Mouse (Mus musculus): ENCODE results near the gene Ms4a6c.
"Not testable (repeated sequence)": the region's sequence is repeated elsewhere in the genome, so short reads cannot be mapped to it uniquely, and the experiment has no call there.

Gene Ms4a6c

DNA sequence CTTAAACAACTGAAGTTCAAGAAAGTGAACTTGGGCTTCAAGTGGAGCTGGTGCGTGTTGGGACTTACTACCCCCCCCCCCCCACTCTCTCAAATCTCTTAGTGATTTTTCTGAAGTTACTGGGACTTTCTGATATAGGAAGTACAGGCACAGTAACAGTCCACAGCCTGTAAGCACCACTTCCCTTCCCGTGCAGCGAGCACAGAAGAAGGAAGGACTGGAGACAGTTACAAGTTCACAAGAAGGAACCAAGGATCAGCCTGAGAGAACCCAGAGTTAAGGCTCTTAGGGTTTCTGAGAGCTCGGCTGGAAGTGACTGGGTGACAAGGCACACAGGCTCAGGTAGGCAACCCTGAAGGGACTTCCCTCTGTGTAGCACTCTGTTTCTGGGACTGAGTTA lies at the start of gene Ms4a6c:
TSS of gene Ms4a6c (plus strand) at position 152 of the 400 bp plus-strand sequence.
- DNase-seq (ENCODE audit: inconsistent ontology term), result not testable (repeated sequence)

DNA sequence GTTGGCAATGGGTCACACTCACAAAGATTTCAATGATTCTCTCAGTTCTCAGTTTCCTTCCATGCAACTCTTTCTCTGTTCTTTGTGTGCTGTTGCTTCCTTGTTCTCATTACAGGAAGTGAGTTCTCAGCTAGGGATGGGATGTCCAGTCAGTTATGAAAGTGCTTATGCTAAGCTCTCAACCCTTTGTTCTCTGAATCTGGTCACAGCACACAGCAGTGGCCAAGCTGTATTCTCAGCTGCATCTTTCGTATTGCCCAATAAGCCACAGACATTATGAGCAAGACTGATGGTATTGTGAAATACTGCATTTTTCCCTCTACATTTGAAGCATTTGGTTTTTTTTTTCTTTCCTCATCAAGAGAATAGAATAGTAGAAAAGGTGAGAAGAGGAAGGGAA lies 38.0 kb upstream of the Ms4a6c start:
- peak; percentile 1 for DNase-seq (ENCODE audit: inconsistent ontology term)

DNA sequence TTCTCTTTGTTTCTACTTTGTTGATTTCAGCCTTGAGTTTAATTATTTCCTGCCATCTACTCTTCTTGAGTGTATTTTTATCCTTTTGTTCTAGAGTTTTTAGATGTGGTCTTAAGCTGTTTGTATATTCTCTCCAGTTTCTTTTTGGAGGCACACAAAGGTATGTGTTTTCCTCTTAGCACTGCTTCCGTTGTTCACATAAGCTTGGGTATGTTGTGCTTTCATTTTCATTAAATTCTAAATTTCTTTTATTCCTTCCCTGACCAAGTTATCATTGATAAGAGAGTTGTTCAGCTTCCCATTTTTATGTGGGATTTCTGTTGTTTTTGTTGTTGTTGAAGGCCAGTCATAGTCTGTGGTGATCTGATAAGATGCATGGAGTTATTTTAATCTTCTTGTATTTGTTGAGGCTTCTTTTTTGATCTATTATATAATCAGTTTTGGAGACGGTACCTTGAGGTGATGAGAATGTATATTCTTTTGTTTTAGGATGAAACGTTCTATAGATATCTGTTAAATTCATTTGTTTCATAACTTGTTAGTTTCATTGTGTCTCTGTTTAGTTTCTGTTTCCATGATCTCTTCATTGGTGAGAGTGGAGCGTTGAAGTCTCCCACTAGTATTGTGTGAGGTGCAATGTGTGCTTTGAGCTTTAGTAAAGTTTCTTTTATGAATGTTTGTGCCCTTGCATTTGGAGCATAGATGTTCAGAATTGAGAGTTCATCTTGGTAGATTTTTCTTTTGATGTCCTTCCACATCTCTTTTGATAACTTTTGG lies 33.9 kb upstream of the Ms4a6c start:
- DNase-seq (ENCODE audit: inconsistent ontology term), result no peak

DNA sequence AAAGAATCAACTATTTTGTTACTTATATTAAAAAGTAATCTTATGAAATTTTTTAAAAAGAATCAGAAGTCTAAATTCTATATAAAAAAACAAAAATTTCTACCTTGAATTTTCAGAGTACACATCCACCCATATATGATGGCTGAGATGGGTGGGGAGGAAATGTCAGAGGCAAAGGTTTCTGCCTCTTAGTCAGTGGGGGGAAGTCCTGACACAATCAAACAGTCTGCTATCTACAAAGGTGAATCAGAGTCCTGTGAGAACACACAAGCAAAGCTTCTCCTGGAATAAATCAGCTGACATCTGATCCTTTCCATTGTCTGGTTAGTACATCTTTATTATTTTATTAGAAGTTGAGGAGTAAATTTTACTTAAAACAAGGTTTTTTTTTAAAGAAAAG lies 25.8 kb upstream of the Ms4a6c start, which contains the start of gene Ms4a4b:
TSS of gene Ms4a4b (plus strand) at position 216 of the 400 bp plus-strand sequence.
- no peak for DNase-seq (ENCODE audit: inconsistent ontology term)

DNA sequence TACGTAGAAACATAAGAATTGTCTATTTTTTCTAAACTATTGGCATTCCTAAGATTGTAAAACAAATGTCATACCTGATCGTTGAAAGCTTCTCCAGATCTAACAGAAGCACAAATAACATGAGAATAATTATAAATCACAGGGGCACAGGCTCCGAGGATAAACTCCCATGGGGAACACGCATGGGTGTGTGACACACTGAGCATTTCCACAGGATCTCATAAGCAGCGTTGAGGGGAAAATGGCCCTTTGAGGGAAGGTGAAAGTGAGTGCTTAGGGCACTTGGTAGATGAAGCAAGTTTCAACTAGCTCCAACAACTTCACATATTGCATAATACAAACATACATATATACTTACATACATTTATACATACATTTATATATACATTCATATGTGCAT lies 25.2 kb upstream of the Ms4a6c start:
- no peak for DNase-seq (ENCODE audit: inconsistent ontology term)

DNA sequence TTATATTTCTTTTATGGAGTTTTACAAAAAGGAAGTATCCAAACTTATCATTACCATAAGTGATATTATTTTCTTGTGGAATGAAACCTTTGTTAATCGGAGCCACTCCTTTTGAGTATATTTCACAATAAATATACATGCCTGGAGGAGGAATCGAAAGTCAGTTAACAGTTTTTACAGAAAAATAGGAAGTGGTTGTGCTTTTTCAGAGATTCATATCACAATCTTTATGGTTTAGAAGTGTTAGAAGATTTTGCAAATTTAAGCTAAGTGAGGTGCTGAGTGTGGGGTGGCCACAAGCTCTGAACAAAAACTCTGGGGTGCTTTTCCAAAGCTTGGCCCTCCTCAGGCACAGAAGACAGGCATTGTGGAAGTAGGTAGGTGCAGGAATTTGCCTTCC lies 21.9 kb upstream of the Ms4a6c start:
- no peak for DNase-seq (ENCODE audit: inconsistent ontology term)

DNA sequence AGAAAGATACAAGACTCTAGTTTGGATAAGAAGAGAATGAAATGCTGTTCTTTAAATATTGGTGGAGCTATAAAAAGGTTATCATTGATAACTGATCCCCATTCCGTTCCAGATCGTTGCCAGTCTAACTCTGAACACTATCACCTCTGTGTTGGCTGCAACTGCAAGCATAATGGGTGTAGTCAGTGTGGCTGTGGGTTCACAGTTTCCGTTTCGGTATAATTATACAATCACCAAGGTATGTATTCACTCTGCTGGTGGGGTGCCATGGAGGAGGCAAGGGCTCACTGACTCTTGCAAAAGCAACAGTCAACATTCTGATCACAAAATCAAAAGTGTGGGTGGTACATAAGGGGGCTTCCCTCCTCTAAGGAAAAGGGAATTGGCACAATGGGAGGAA lies 10.1 kb upstream of the Ms4a6c start:
- DNase-seq (ENCODE audit: inconsistent ontology term), result not testable (repeated sequence)

DNA sequence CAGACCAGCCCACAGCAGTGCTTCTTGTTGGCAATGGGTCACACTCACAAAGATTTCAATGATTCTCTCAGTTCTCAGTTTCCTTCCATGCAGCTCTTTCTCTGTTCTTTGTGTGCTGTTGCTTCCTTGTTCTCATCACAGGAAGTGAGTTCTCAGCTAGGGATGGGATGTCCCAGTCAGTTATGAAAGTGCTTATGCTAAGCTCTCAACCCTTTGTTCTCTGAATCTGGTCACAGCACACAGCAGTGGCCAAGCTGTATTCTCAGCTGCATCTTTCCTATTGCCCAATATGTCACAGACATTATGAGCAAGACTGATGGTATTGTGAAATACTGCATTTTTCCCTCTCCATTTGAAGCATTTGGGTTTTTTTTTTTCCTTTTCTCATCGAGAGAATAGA lies 4.4 kb upstream of the Ms4a6c start:
- DNase-seq (ENCODE audit: inconsistent ontology term), result not testable (repeated sequence)

DNA sequence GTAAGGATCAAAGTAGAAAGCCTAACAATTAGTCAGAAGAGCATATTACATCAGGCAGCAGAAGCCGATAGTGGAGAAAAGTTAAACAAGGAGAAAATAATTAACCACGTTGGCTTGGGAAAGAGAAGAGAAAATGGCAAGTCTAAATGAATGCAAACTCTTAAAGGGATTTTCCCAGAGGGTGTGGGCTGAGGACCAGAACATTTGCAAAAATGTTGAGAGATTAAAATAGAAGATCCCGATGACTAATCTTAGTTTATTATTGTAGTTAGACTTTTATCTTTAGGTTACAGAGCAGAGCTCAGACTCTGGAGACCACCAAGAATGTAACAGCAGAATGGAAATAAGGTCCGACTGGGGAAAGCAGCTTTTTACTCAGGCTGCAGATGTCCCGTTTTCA lies 2.7 kb upstream of the Ms4a6c start:
- DNase-seq (ENCODE audit: inconsistent ontology term), result no peak

DNA sequence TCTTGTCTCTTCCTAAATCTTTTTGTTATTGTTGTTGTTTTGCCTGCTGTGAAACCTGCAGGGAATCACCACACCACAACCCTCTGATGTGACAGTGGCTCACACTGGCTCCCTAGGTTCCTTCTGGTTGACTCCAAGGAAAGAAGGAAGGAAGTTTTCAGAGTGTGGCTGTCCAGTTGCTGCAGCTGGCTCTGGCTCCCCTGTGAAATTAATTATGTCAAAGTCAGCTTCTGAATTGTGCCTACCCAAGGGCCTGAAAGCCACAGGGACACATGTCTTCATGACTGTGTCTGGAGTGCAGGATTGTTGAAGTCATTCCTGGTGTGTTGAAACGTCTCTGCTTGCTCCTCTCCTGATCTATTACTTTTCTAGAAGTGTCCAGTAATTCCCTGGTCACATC lies 805 bp upstream of the Ms4a6c start:
- DNase-seq (ENCODE audit: inconsistent ontology term), result not testable (repeated sequence)

DNA sequence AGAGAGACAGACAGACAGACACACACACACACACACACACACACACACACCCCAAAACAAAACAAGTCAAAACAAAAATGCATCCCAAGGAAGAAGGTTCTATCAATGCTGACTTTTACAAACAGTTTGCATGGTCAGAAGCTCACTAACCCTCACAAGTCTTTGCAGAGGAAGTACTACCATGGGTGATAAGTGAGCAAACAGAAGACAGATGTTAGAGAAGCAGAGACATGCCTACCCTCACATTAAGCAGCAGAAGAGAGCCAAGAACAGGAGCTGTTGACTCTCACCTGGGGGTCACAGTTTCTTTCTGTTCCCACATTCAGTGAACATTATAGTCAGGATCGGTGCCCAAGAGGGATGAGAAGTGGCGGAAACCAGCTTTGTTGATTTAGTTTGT lies 10.5 kb downstream of the Ms4a6c start:
- DNase-seq (ENCODE audit: inconsistent ontology term), result no peak

DNA sequence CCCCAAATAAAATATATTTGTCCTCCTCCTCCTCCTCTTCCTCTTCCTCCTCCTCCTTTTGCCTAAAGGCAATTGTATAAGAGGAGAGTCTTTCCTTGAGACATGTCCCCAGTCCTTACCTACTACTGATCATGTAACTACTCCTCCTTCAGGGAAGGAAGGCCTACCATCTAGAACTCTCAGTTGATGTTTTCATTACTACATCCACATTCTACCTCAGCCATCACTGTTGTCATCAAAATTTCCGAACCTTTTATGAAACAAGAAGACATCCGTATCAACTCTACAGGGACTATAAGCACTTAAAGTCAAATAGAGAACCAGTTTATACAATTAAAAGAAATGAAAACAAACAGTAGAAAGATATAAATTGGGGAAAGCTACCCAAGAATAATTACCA lies 13.5 kb downstream of the Ms4a6c start:
- no peak for DNase-seq (ENCODE audit: inconsistent ontology term)

DNA sequence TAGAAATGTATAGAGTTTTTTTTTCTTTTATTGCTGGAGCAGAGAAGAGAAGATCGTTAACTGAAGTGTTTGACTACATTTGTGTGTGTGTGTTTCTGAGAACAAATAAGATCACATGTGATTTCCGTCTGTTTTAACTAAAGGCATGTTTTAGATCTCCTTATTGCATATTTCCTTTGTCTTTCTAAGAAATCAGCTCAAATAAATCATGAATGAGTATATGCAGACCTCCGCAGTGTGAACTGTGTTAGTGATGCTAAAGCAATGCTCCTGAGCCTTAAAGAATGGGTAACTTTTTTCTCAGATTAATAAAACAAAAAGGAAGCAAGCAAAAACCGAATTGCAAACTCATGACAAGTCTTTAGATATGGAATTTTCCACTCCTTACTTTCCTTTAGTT lies 14.8 kb downstream of the Ms4a6c start:
- no peak for DNase-seq (ENCODE audit: inconsistent ontology term)

DNA sequence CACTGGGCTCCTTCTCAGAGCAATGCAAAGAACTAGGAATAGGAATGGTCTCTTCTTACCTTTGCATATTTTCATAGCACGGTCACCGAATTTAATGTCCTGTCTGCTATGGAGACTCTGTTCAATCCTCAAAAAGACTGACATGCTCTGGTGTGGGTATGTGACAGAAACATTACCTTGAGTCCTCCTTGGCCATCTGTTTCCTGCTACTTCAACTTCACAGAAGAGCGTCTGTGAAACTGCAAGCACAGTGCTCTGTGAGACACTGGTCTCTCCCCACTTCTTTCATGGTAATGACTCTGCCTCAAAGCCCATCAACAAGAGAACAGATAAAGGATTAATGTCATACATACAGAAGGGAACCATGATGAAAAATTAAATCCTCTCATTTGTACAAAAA lies 15.2 kb downstream of the Ms4a6c start:
- DNase-seq (ENCODE audit: inconsistent ontology term), result no peak

DNA sequence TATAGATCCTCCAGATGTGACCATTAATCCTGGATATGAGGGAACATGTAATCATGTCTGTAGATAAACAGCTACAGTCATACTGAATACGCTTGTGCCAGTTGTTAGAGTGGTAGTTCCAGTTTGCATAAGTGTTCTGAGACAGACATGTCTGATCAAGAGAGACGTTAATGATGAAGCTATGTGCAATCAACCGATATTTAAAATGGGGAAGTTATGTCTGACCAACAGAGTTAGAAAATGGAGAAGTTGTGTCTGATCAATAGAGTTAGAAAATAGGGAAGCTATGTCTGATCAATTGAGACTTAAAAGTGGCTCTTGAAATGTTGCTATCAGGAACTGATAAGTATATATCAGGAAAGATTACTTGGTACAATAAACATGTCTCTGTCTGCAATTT lies 16.1 kb downstream of the Ms4a6c start:
- no peak for DNase-seq (ENCODE audit: inconsistent ontology term)

DNA sequence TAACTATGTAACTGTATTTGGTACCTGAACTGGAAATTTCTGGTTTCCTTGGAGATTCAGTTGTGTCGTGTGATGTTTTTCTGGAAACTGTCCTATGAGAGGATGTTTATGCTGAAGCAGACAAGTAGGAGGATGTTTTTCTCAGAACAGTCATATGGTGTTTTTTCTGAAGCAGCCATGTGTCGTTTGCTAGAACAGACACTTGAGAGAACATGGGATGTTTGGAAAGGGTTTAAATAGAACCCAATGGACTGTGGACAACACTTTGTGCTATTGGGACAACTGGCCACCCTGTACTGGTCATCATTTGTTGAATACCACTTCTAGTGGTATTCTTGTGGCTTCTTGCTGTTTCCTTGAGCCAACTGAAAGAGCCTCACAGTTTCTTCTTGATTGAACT lies 16.6 kb downstream of the Ms4a6c start, which contains the start of gene Gm8369:
TSS of gene Gm8369 (plus strand) at position 193 of the 400 bp plus-strand sequence.
- no peak for DNase-seq (ENCODE audit: inconsistent ontology term)

DNA sequence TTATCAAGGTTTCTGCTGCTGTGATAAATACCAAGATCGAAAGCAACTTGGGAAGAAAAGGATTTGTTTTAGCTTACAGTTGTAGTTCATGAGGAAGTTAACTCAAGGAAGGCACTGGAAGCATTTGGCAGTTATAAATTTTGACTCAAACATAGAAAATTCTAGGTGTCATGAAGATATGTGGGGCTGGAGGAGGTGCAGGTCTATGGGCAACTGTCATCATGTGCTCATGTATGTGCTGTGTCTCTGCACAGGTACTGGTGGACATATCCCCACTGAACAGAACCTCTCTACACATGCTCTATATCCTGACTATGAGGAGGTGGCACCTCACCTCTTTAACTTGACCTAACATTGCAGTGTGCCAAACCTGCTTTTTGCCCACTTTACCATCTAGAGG lies 17.4 kb downstream of the Ms4a6c start:
- DNase-seq (ENCODE audit: inconsistent ontology term), result no peak

DNA sequence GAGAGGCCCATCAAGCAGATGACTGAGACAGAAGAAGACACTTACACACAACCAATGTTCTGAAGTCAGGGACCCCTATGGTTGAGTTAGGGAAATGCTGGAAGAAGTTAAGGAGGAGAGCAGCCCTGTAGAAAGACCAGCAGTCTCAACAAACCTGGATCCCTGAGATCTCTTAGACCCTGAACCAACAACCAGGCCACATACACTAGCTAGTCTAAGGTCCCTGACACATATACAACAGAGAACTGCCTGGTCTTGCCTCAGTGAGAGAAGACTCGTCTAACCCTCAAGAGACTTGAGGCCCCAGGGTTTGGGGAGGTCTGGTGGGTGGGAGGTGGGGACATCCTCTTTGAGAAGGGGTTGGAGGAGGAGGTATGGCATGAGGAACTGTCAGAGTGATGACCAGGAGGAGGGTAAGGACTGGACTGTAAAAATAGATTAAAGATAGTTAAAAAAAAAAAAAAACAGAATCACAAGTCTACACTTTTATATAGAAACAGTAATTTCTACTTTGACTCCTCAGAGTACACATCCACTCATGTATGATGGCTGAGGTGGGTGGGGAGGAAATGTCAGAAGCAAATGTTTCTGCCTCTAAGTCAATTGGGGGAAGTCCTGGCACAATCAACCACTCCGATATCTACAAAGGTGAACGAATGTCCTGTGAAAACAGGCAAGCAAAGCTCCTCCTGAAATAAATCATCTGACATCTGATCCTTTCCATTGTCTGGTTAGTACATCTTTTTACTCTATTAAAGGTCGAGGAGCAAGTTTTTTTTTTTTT lies 22.4 kb downstream of the Ms4a6c start:
- no peak for DNase-seq (ENCODE audit: inconsistent ontology term)

DNA sequence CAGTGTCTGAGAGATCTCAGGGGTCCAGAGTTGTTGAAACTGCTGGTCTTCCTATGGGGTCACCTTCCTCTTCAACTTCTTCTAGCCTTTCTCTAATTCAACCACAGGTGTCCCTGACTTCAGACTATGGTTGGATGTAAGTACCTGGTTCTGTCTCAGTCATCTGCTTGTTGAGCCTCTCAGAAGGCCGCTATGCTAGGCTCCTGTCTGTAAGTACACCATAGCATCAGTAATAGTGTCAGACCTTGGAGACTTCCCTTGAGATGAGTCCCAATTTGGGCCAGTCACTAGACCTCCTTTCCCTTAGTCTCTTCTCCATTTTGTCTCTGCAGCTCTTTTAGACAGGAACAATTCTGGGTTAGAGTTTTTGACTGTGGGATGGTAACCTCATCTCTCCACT lies 23.5 kb downstream of the Ms4a6c start:
- DNase-seq (ENCODE audit: inconsistent ontology term), result no peak

DNA sequence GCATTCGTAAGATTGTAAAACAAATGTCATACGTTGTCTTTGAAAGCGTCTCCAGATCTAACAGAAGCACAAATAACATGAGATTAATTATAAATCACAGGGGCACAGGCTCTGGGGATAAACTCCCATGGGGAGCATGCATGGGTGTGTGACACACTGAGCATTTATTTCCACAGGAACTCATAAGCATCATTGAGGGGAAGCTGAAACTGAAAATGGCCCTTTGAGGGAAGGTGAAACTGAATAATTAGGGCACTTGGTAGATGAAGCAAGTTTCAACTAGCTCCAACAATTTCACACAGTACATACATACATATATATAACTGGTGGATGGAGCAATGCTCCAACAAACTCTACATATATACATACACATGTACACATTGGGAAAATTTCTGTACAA lies 25.4 kb downstream of the Ms4a6c start:
- DNase-seq (ENCODE audit: inconsistent ontology term), result no peak

DNA sequence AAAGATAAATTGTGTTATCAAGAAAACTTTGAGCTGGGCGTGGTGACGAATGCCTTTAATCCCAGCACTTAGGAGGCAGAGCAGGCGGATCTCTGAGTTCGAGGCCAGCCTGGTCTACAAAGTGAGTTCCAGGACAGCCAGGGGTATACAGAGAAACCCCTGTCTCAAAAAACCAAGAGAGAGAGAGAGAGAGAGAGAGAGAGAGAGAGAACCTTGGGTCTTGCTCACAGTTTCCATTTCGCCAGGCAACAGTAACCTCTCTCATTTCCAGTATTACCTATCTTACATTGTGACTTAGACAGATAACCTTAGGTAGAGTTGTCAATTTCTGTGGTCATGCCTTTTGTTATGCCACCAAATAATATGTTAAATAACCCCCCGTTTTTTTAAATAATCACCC lies 27.2 kb downstream of the Ms4a6c start:
- no peak for DNase-seq (ENCODE audit: inconsistent ontology term)

DNA sequence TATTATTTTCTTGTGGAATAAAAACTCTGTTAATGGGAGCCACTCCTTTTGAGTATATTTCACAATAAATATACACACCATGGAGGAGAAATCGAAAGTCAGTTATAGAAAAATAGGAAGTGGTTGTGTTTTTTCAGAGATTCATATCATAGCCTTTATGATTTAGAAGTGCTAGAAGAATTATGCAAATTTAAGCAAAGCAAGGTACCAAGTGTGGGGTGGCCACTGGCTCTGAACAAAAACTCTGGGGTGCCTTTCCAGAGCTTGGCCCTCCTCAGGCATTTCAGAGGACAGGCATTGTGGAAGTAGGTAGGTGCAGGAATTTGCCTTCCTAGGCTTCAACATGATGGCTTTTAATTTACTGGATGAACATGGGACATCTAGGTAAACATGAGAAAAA lies 28.1 kb downstream of the Ms4a6c start:
- DNase-seq (ENCODE audit: inconsistent ontology term), result not testable (repeated sequence)

DNA sequence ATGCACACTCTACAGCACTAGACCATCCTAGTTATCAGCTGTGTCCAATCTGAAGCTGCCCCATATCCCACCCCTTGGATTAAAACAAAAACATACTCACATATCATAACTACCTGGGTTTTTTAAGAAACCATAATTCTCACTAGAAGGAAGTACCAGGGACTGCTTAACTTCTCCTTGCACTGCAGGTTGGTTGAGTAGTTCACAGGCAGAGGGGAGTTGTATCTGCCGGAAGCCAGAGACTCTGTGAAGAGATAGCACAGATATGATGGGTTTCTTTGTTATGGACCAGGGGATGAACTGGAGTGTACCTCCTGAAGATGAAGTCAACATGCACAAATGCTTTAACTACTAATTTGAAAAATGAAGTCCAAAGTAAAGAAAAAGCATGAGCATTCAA lies 31.6 kb downstream of the Ms4a6c start:
- DNase-seq (ENCODE audit: inconsistent ontology term), result no peak
